Mouse (Mus musculus) CH12.LX (cell line): ENCODE results near the gene Wtap. TPM values are rescaled to one million over a fixed set of nuclear protein-coding genes. Genes with fewer than 3 reads are reported as not detected.

Experiments used
- CHD1 ChIP-seq: IDR thresholded peaks from 2 replicates; pipeline ENCODE4 v1.6.1; 2012; ENCODE audit warnings: low read depth, low read length, improper control_type of control experiment, inconsistent platforms
- ELF1 ChIP-seq: IDR thresholded peaks from 2 replicates; pipeline ENCODE4 v1.6.1; 2014; ENCODE audit warnings: low read depth, mild to moderate bottlenecking, inconsistent platforms, low read length, improper control_type of control experiment
- ETS1 ChIP-seq: conservative IDR thresholded peaks from 2 replicates; pipeline ENCODE4 v1.6.1; 2012; ENCODE audit warnings: low read depth, mild to moderate bottlenecking, inconsistent platforms, low read length, improper control_type of control experiment, moderate library complexity
- GABPA ChIP-seq: IDR thresholded peaks from 2 replicates; pipeline ENCODE4 v1.6.1; 2012; ENCODE audit warnings: low read depth, low read length, improper control_type of control experiment, inconsistent platforms; ENCODE audit not compliant: insufficient replicate concordance
- JUN ChIP-seq: IDR thresholded peaks from 2 replicates; pipeline ENCODE4 v1.6.1; 2011; ENCODE audit warnings: low read depth, mild to moderate bottlenecking, low read length, improper control_type of control experiment, moderate library complexity; ENCODE audit not compliant: insufficient read depth
- MAFK ChIP-seq: IDR thresholded peaks from 2 replicates; pipeline ENCODE4 v1.6.1; 2011; ENCODE audit warnings: low read length, improper control_type of control experiment; ENCODE audit not compliant: insufficient replicate concordance
- MYC ChIP-seq: IDR thresholded peaks from 2 replicates; pipeline ENCODE4 v1.6.1; 2011; ENCODE audit warnings: low read depth, mild to moderate bottlenecking, improper control_type of control experiment, low read length
- NRF1 ChIP-seq: IDR thresholded peaks from 2 replicates; pipeline ENCODE4 v1.6.1; 2014; ENCODE audit warnings: low read depth, mild to moderate bottlenecking, inconsistent platforms, low read length, improper control_type of control experiment, moderate library complexity
- PAX5 ChIP-seq: IDR thresholded peaks from 2 replicates; pipeline ENCODE4 v1.6.1; 2012; ENCODE audit warnings: low read length, inconsistent platforms, mixed read lengths
- POLR2AphosphoS2 ChIP-seq: IDR thresholded peaks from 2 replicates; pipeline ENCODE4 v1.6.1; 2011; ENCODE audit warnings: low read depth, low read length, improper control_type of control experiment
- SMC3 ChIP-seq: IDR thresholded peaks from 2 replicates; pipeline ENCODE4 v1.6.1; 2011; ENCODE audit warnings: low read depth, low read length, improper control_type of control experiment
- TBP ChIP-seq: conservative IDR thresholded peaks from 2 replicates; pipeline ENCODE4 v1.6.1; 2011; ENCODE audit warnings: low read depth, low read length, improper control_type of control experiment
- TCF12 ChIP-seq: IDR thresholded peaks from 2 replicates; pipeline ENCODE4 v1.6.1; 2014; ENCODE audit warnings: low read depth, mild to moderate bottlenecking, inconsistent platforms, low read length, improper control_type of control experiment
- ZKSCAN1 ChIP-seq: IDR thresholded peaks from 2 replicates; pipeline ENCODE4 v1.6.1; 2012; ENCODE audit warnings: low read depth, inconsistent platforms, low read length, improper control_type of control experiment, borderline replicate concordance
- polyA plus RNA-seq: library from polyadenylated mRNA; unstranded; fragments of >175 nt; gene quantifications from 2 replicates; pipeline ENCODE4 v1.2.1, GENCODE M21; 2012; ENCODE audit warnings: low read depth; ENCODE audit not compliant: insufficient read length
- total RNA-seq, 2 experiments: library from RNA; depleted of rRNA; stranded (reverse); fragments of 300-350 nt in 1 of 2; fragments of >200 nt in 1 of 2; gene quantifications; 2 replicates each; pipeline ENCODE4 v1.2.3; 2012 to 2014

Wtap gene
- total and polyA plus RNA-seq, 3 experiments, result 54.1 to 129 (median 88.9) TPM

DNA sequence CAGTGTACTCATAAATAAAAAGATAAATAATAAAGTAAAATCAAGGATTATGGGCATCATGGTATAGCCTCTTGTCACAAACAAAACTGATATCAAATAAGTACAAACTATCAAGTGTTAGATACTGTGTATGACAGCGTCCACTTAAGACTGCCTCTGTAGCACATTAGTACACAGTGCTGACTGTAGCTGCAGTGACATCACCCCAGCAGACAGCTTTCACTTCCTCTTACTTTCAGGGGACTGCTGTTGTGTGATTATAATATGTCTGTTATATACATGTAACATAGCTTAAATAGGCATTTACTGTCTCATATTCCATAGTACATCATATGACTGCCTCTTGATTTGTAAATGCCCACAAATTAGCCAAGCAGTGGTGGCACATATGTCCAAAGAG is 72.9 kb downstream of the Wtap start (continued):
- TF ChIP-seq TBP (no peak), MAFK (no peak), CHD1 (no peak), ETS1 (peak; percentile 30; the same call in 1 of the 2 replicates), NRF1 (no peak), JUN (peak; percentile 88), ZKSCAN1 (no peak), TCF12 (no peak), SMC3 (no peak), ELF1 (no peak), MYC (no peak), POLR2AphosphoS2 (no peak), GABPA (no peak), PAX5 (no peak)

Other genes starting within 250 kb of the Wtap start
- 57.5 and 61.8 TPM in 2 replicates for gene Igf2r, start 224.5 kb downstream of the Wtap start, total RNA-seq (2012; rRNA removed)
- 25.6 and 27.8 TPM in 2 replicates for gene Igf2r, start 224.5 kb downstream of the Wtap start, total RNA-seq (2014; rRNA removed)
- 32.3 and 34.6 TPM in 2 replicates for gene Igf2r, start 224.5 kb downstream of the Wtap start, polyA plus RNA-seq
- gene Mas1, start 126.0 kb downstream of the Wtap start, total RNA-seq (2012; rRNA removed), result not detected in 2 replicates
- gene Mas1, start 126.0 kb downstream of the Wtap start, total RNA-seq (2014; rRNA removed), result not detected in 2 replicates
- 0.19 TPM in 1 of 2 replicates, not detected in the other for gene Mas1, start 126.0 kb downstream of the Wtap start, polyA plus RNA-seq
- not detected in 2 replicates for gene Mrgprh, start 118.1 kb downstream of the Wtap start, total RNA-seq (2012; rRNA removed)
- not detected in 2 replicates for gene Mrgprh, start 118.1 kb downstream of the Wtap start, total RNA-seq (2014; rRNA removed)
- not detected in 2 replicates for gene Mrgprh, start 118.1 kb downstream of the Wtap start, polyA plus RNA-seq
- 0.25 and 0.84 TPM in 2 replicates for gene Pnldc1, start 83.9 kb downstream of the Wtap start, total RNA-seq (2012; rRNA removed)
- gene Pnldc1, start 83.9 kb downstream of the Wtap start, total RNA-seq (2014; rRNA removed), result 0.11 and 0.19 TPM in 2 replicates
- 0.90 and 1.2 TPM in 2 replicates for gene Pnldc1, start 83.9 kb downstream of the Wtap start, polyA plus RNA-seq
- gene Tcp1, start 78.5 kb downstream of the Wtap start, total RNA-seq (2012; rRNA removed), result 540 and 569 TPM in 2 replicates
- gene Tcp1, start 78.5 kb downstream of the Wtap start, total RNA-seq (2014; rRNA removed), result 951 and 1,060 TPM in 2 replicates
- gene Tcp1, start 78.5 kb downstream of the Wtap start, polyA plus RNA-seq, result 560 and 726 TPM in 2 replicates
- gene Mrpl18, start 77.8 kb downstream of the Wtap start, total RNA-seq (2012; rRNA removed), result 132 and 184 TPM in 2 replicates
- gene Mrpl18, start 77.8 kb downstream of the Wtap start, total RNA-seq (2014; rRNA removed), result 197 and 223 TPM in 2 replicates
- gene Mrpl18, start 77.8 kb downstream of the Wtap start, polyA plus RNA-seq, result 150 and 153 TPM in 2 replicates
- gene Acat3, start 53.6 kb downstream of the Wtap start, total RNA-seq (2012; rRNA removed), result 12.7 and 14.7 TPM in 2 replicates
- gene Acat3, start 53.6 kb downstream of the Wtap start, total RNA-seq (2014; rRNA removed), result 0.31 and 1.4 TPM in 2 replicates
- 0.77 and 1.00 TPM in 2 replicates for gene Acat3, start 53.6 kb downstream of the Wtap start, polyA plus RNA-seq
- gene Acat2, start 33.4 kb downstream of the Wtap start, total RNA-seq (2012; rRNA removed), result 58.6 and 67.1 TPM in 2 replicates
- gene Acat2, start 33.4 kb downstream of the Wtap start, total RNA-seq (2014; rRNA removed), result 115 and 128 TPM in 2 replicates
- gene Acat2, start 33.4 kb downstream of the Wtap start, polyA plus RNA-seq, result 48.6 and 48.8 TPM in 2 replicates
- 72.1 and 75.6 TPM in 2 replicates for gene Sod2, start 12.7 kb upstream of the Wtap start, total RNA-seq (2012; rRNA removed)
- gene Sod2, start 12.7 kb upstream of the Wtap start, total RNA-seq (2014; rRNA removed), result 101 and 103 TPM in 2 replicates
- gene Sod2, start 12.7 kb upstream of the Wtap start, polyA plus RNA-seq, result 81.3 and 89.2 TPM in 2 replicates
- 5.6 and 6.1 TPM in 2 replicates for gene Gpr31b, start 58.1 kb upstream of the Wtap start, total RNA-seq (2012; rRNA removed)
- gene Gpr31b, start 58.1 kb upstream of the Wtap start, total RNA-seq (2014; rRNA removed), result 3.2 and 3.3 TPM in 2 replicates
- gene Gpr31b, start 58.1 kb upstream of the Wtap start, polyA plus RNA-seq, result 7.8 and 8.0 TPM in 2 replicates
- gene Tcp10b, start 66.9 kb upstream of the Wtap start, total RNA-seq (2012; rRNA removed), result 0.13 TPM in 1 of 2 replicates, not detected in the other
- gene Tcp10b, start 66.9 kb upstream of the Wtap start, total RNA-seq (2014; rRNA removed), result not detected in 2 replicates
- not detected in 2 replicates for gene Tcp10b, start 66.9 kb upstream of the Wtap start, polyA plus RNA-seq
- gene Unc93a, start 137.6 kb upstream of the Wtap start, total RNA-seq (2012; rRNA removed), result 0.55 and 0.71 TPM in 2 replicates
- 2.2 and 2.7 TPM in 2 replicates for gene Unc93a, start 137.6 kb upstream of the Wtap start, total RNA-seq (2014; rRNA removed)
- gene Unc93a, start 137.6 kb upstream of the Wtap start, polyA plus RNA-seq, result 2.0 and 2.4 TPM in 2 replicates
- gene Smok2a, start 227.0 kb upstream of the Wtap start, total RNA-seq (2012; rRNA removed), result not detected in 2 replicates
- gene Smok2a, start 227.0 kb upstream of the Wtap start, total RNA-seq (2014; rRNA removed), result not detected in 2 replicates
- not detected in 2 replicates for gene Smok2a, start 227.0 kb upstream of the Wtap start, polyA plus RNA-seq
- not detected in 2 replicates for gene Smok2b, start 236.1 kb upstream of the Wtap start, total RNA-seq (2012; rRNA removed)
- not detected in 2 replicates for gene Smok2b, start 236.1 kb upstream of the Wtap start, total RNA-seq (2014; rRNA removed)
- not detected in 2 replicates for gene Smok2b, start 236.1 kb upstream of the Wtap start, polyA plus RNA-seq